Mouse (Mus musculus) kidney, embryonic 16.5 days (tissue): ENCODE measurements around the gene Mtus2. TPM values are rescaled to one million over a fixed set of nuclear protein-coding genes. Genes with fewer than 3 reads are reported as not detected.
"Not testable (repeated sequence)": the region's sequence is repeated elsewhere in the genome, so short reads cannot be mapped to it uniquely, and the experiment has no call there.

ENCODE experiments used
- ATAC-seq: fragments of 200-750 bp; cut with Nextera tagmentation; 2 replicates; pipeline ENCODE4 v1.8.0; 2017; ENCODE audit warnings: moderate TSS enrichment; ENCODE audit not compliant: low FRiP score, low TSS enrichment
- H3K27ac ChIP-seq: fragments of 300-500 bp; sonication (generic); 2 replicates; pipeline ENCODE4 v1.5.1; 2014; ENCODE audit warnings: low read length
- H3K27me3 ChIP-seq: fragments of 300-500 bp; sonication (generic); 2 replicates; pipeline ENCODE4 v1.6.1; 2014; ENCODE audit warnings: low read length, control low read depth, mixed read lengths; ENCODE audit not compliant: insufficient read depth
- H3K36me3 ChIP-seq: fragments of 300-500 bp; sonication (generic); 2 replicates; pipeline ENCODE4 v1.6.1; 2014; ENCODE audit warnings: low read length, control low read depth, mixed read lengths; ENCODE audit not compliant: insufficient read depth
- H3K4me1 ChIP-seq: fragments of 300-500 bp; sonication (generic); 2 replicates; pipeline ENCODE4 v1.6.1; 2014; ENCODE audit warnings: low read length, control low read depth, mixed read lengths; ENCODE audit not compliant: insufficient read depth
- H3K4me2 ChIP-seq: fragments of 300-500 bp; sonication (generic); replicated peaks from 2 replicates; pipeline ENCODE4 v1.6.1; 2014; ENCODE audit warnings: low read depth, low read length
- H3K4me3 ChIP-seq: fragments of 300-500 bp; sonication (generic); 2 replicates; pipeline ENCODE4 v1.5.1; 2014; ENCODE audit warnings: mild to moderate bottlenecking, low read length
- H3K9ac ChIP-seq: fragments of 300-500 bp; sonication (generic); replicated peaks from 2 replicates; pipeline ENCODE4 v1.6.1; 2014; ENCODE audit warnings: low read length
- H3K9me3 ChIP-seq: fragments of 300-500 bp; sonication (generic); 2 replicates; pipeline ENCODE4 v1.6.1; 2016; ENCODE audit warnings: low read length, control low read depth
- WGBS: fragments of 180-500 bp; shearing (Covaris S2); extraction: QIAGEN DNeasy Blood & Tissue Kit; methylation state at CpG from one replicate; pipeline ENCODE4 v1.1.7; 2014; 5-methylcytosine and 5-hydroxymethylcytosine counted together
- polyA plus RNA-seq: library from polyadenylated mRNA; unstranded; fragments of >200 nt; fragmentation: Nextera tagmentation; extraction: Ambion mirVana; gene quantifications from 2 replicates; pipeline ENCODE4 v1.2.1, GENCODE M21; 2015

The Mtus2 gene
- polyA plus RNA-seq, 1 experiment from 2014 or later, result 2.7 TPM

GRCm38 (mm10) chr5:148293346-148293745, 336.2 kb downstream of the Mtus2 start:
- Histone ChIP-seq H3K9ac (no peak overlapping the region), H3K4me3 (no peak overlapping the region), H3K36me3 (no peaks in the 10 kb centered on the region), H3K27me3 (no peaks in the 10 kb centered on the region), H3K4me1 (no peaks in the 10 kb centered on the region), H3K4me2 (no peak overlapping the region), H3K27ac (no peak overlapping the region), H3K9me3 (peaks cover 3% of the 10 kb centered on the region; the same call in 1 of the 2 replicates)
- WGBS, result 87% methylated on average over 7 of the region's 7 CpGs
- ATAC-seq, result no peak

- ATAC-seq, result no peak
- Histone ChIP-seq H3K4me1 (no peaks in the 10 kb centered on the region), H3K27ac (no peak overlapping the region), H3K4me3 (no peak overlapping the region), H3K27me3 (no peaks in the 10 kb centered on the region), H3K36me3 (no peaks in the 10 kb centered on the region), H3K4me2 (no peak overlapping the region), H3K9ac (no peak overlapping the region), H3K9me3 (no peaks in the 10 kb centered on the region; the same call in 1 of the 2 replicates)
- WGBS, result 87% methylated on average over 11 of the region's 11 CpGs
Measured at GRCm38 (mm10) chr5:148302968-148303367, 345.8 kb downstream of the Mtus2 start.

- Histone ChIP-seq H3K9ac (no peak overlapping the region), H3K27ac (no peak overlapping the region), H3K27me3 (no peaks in the 10 kb centered on the region), H3K9me3 (no peaks in the 10 kb centered on the region; the same call in 1 of the 2 replicates), H3K4me2 (no peak overlapping the region), H3K4me1 (no peaks in the 10 kb centered on the region), H3K36me3 (no peaks in the 10 kb centered on the region), H3K4me3 (no peak overlapping the region)
- 80% methylated on average over 2 of the region's 2 CpGs for WGBS
- no peak for ATAC-seq
Measured at GRCm38 (mm10) chr5:148304112-148304511, 347.0 kb downstream of the Mtus2 start.

GRCm38 (mm10) chr5:148310790-148311189, 353.7 kb downstream of the Mtus2 start:
- no peak for ATAC-seq
- no peak overlapping the region for H3K4me2 ChIP-seq
- no peaks in the 10 kb centered on the region for H3K4me1 ChIP-seq
- no peaks in the 10 kb centered on the region for H3K9me3 ChIP-seq
- H3K27ac ChIP-seq, result no peak overlapping the region
- 55% methylated on average over 10 of the region's 10 CpGs for WGBS
- H3K36me3 ChIP-seq, result no peaks in the 10 kb centered on the region
- H3K4me3 ChIP-seq, result 0 out of 2 replicates have a peak overlapping the region, but pooled peaks have one; percentile 6
- no peaks in the 10 kb centered on the region for H3K27me3 ChIP-seq
- H3K9ac ChIP-seq, result no peak overlapping the region

- ATAC-seq, result no peak
- no peak overlapping the region for H3K27ac ChIP-seq
- no peaks in the 10 kb centered on the region for H3K9me3 ChIP-seq
- no peak overlapping the region for H3K4me3 ChIP-seq
- 59% methylated on average over 2 of the region's 2 CpGs for WGBS
- H3K9ac ChIP-seq, result no peak overlapping the region
- no peak overlapping the region for H3K4me2 ChIP-seq
- H3K36me3 ChIP-seq, result no peaks in the 10 kb centered on the region
- H3K4me1 ChIP-seq, result no peaks in the 10 kb centered on the region
- H3K27me3 ChIP-seq, result no peaks in the 10 kb centered on the region
Measured at GRCm38 (mm10) chr5:148312443-148312842, 355.3 kb downstream of the Mtus2 start.

GRCm38 (mm10) chr5:148314931-148315330, 357.8 kb downstream of the Mtus2 start:
- WGBS, result 95% methylated on average over 5 of the region's 5 CpGs
- Histone ChIP-seq H3K4me2 (no peak overlapping the region), H3K27me3 (no peaks in the 10 kb centered on the region), H3K4me1 (no peaks in the 10 kb centered on the region), H3K9me3 (no peaks in the 10 kb centered on the region), H3K36me3 (no peaks in the 10 kb centered on the region), H3K9ac (no peak overlapping the region), H3K4me3 (no peak overlapping the region), H3K27ac (no peak overlapping the region)
- no peak for ATAC-seq

- Histone ChIP-seq H3K4me1 (no peaks in the 10 kb centered on the region), H3K4me3 (no peak overlapping the region), H3K27ac (no peak overlapping the region), H3K27me3 (no peaks in the 10 kb centered on the region), H3K9ac (no peak overlapping the region), H3K4me2 (no peak overlapping the region), H3K9me3 (no peaks in the 10 kb centered on the region), H3K36me3 (no peaks in the 10 kb centered on the region)
- 42% methylated on average over 4 of the region's 4 CpGs for WGBS
- no peak; the same call in 1 of the 2 replicates for ATAC-seq
Measured at GRCm38 (mm10) chr5:148325317-148325885, 368.3 kb downstream of the Mtus2 start.

GRCm38 (mm10) chr5:148326295-148326694, 369.2 kb downstream of the Mtus2 start:
- ATAC-seq, H3K9me3 ChIP-seq, H3K9ac ChIP-seq, H3K4me2 ChIP-seq, H3K4me3 ChIP-seq, H3K4me1 ChIP-seq, H3K36me3 ChIP-seq, H3K27me3 ChIP-seq, H3K27ac ChIP-seq: not testable (repeated sequence)
- WGBS, result 93% methylated on average over 9 of the region's 9 CpGs

- Histone ChIP-seq H3K36me3 (peaks cover 8% of the 10 kb centered on the region), H3K4me2 (no peak overlapping the region), H3K4me3 (no peak overlapping the region), H3K4me1 (no peaks in the 10 kb centered on the region), H3K27ac (no peak overlapping the region), H3K9ac (no peak overlapping the region), H3K9me3 (no peaks in the 10 kb centered on the region), H3K27me3 (no peaks in the 10 kb centered on the region)
- WGBS, result 85% methylated on average over 3 of the region's 3 CpGs
- no peak for ATAC-seq
Measured at GRCm38 (mm10) chr5:148328982-148329381, 371.9 kb downstream of the Mtus2 start.

- Histone ChIP-seq H3K27ac (no peak overlapping the region), H3K36me3 (peaks cover 20% of the 10 kb centered on the region), H3K4me3 (no peak overlapping the region), H3K27me3 (no peaks in the 10 kb centered on the region), H3K9me3 (no peaks in the 10 kb centered on the region), H3K4me1 (no peaks in the 10 kb centered on the region), H3K4me2 (no peak overlapping the region), H3K9ac (no peak overlapping the region)
- 71% methylated on average over 11 of the region's 11 CpGs for WGBS
- no peak for ATAC-seq
Measured at GRCm38 (mm10) chr5:148331229-148331776, 374.2 kb downstream of the Mtus2 start.
